Mouse (Mus musculus) testis, adult 2 months (tissue): ENCODE measurements around the gene Gm20773. TPM values are rescaled to one million over a fixed set of nuclear protein-coding genes. Genes with fewer than 3 reads are reported as not detected.
"Not testable (repeated sequence)": the region's sequence is repeated elsewhere in the genome, so short reads cannot be mapped to it uniquely, and the experiment has no call there.

Source experiments
- H3K27ac ChIP-seq: fragments of 200-500 bp; 2 replicates; pipeline ENCODE4 v1.5.1; 2012; ENCODE audit warnings: low read depth, low read length; ENCODE audit not compliant: control insufficient read depth, insufficient read depth
- H3K27me3 ChIP-seq: fragments of 200-500 bp; 2 replicates; pipeline ENCODE4 v1.6.1; 2012; ENCODE audit warnings: mild to moderate bottlenecking, low read length, moderate library complexity; ENCODE audit not compliant: control insufficient read depth, insufficient read depth
- H3K36me3 ChIP-seq: fragments of 200-500 bp; 2 replicates; pipeline ENCODE4 v1.6.1; 2012; ENCODE audit warnings: mild to moderate bottlenecking, low read length; ENCODE audit not compliant: control insufficient read depth, insufficient read depth
- H3K4me1 ChIP-seq: fragments of 200-500 bp; 2 replicates; pipeline ENCODE4 v1.6.1; 2012; ENCODE audit warnings: low read length; ENCODE audit not compliant: control insufficient read depth, insufficient read depth
- H3K4me3 ChIP-seq: fragments of 200-500 bp; 2 replicates; pipeline ENCODE4 v1.5.1; 2012; ENCODE audit warnings: low read depth, mild to moderate bottlenecking, low read length, moderate library complexity, mixed read lengths; ENCODE audit not compliant: control insufficient read depth
- polyA plus RNA-seq: library from polyadenylated mRNA; depleted of rRNA; stranded (reverse); fragments of >200 nt; gene quantifications from 2 replicates; pipeline ENCODE4 v1.2.3, GENCODE M21; 2012; rRNA removed

The Gm20773 gene
- 5.5 TPM in 2 replicates for polyA plus RNA-seq

DNA sequence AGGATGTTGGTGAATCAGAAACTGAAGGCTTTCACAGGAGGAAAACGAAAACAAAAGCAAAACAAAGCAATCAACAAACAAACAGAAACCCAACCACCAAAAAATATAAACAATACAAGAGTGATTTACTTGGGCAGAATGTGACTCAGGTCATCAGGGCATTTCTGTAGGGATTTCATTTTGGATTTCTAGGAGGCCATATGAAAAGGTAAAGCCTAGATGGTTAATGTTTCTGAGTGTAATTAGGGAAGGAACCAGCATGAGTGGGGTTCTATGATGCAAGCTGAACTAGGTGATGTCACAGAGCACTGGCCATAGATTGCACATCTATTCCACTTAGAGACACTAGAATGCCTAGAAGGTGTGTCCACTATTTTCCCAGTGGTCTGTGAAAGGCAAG, at the start of gene Gm20773:
Gm20773 (plus strand) TSS at position 301 of the 400 bp plus-strand sequence.
- H3K27me3 ChIP-seq, H3K36me3 ChIP-seq, H3K27ac ChIP-seq, H3K4me3 ChIP-seq, H3K4me1 ChIP-seq: not testable (repeated sequence)

DNA sequence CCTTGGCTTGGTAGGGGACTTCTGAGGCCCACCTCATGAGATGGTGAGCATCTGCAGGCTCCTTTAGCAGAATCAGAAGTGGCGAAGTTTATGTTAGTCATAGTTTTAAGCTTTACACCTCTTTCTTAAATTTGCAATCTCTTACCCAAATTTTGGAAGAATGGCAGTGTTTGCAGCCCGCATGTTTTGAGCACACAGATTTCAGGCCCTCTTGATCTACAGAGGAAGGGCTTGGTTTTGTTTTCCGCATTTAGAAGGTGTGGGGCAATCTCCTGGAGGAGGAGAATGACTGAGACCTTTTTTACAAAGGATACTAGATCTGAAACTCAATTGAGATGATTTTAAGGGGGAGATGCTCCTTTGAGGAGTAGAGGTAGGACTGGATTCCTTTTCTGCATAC, 28.3 kb upstream of the Gm20773 start, which contains the start of gene Gm21866:
Gm21866 (minus strand) TSS at position 101 of the 400 bp plus-strand sequence.
- H3K4me1 ChIP-seq, H3K4me3 ChIP-seq, H3K27ac ChIP-seq, H3K27me3 ChIP-seq, H3K36me3 ChIP-seq: not testable (repeated sequence)

Other genes with a start within 250 kb of the Gm20773 start
- 2.1 and 2.5 TPM in 2 replicates for gene Gm21440, start 241.6 kb upstream of the Gm20773 start, polyA plus RNA-seq
- 2.5 and 3.1 TPM in 2 replicates for gene Gm21454, start 241.6 kb upstream of the Gm20773 start, polyA plus RNA-seq
- gene Gm21725, start 145.0 kb upstream of the Gm20773 start, polyA plus RNA-seq = not detected in 2 replicates
- gene Gm21866, start 28.4 kb upstream of the Gm20773 start, polyA plus RNA-seq = not detected in 2 replicates